Mouse (Mus musculus) regulatory T cell (primary cell): ENCODE measurements around the gene Zfp512.
"Not testable (repeated sequence)": the region's sequence is repeated elsewhere in the genome, so short reads cannot be mapped to it uniquely, and the experiment has no call there.

Source experiments
- in situ Hi-C: fragments of 300-600 bp; cut with MboI, MseI; formaldehyde crosslinking; loops from one replicate; pipeline ENCODE4 v1.15.1; 2025; ENCODE audit warnings: high pct_unique_total_duplicates

Gene Zfp512

DNA sequence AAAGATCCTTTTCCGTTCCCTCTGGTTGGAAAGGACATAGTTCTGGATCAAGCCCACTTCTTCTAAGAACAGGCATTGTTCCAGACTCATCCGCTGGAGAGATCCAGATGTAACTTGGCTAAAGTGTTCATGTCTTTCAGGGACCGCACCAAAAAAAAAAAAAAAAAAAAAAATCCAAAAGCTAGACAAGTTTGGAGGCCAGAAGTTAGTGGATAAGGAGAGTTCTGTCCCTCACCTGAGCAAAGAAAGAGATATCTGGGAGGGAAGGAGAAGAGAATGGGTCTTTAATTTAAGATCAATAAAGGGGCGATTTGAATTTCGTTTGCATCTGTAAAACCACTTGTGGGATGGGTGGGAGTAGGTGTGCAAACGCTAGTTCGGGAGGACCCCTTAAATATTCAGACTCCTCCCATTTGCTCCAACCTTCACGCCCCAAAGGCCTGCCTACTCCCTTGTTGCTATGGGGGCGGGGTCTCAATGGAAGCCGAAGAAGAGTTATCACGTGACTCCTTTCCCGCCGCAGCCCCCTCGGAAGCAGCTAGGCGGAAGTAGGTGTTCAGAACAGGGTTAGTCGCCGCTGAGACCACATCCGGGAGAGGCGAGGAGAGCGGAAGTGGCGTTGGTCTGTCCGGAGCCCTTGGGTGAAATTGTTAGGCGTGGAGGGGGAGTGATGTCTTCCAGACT lies at the start of gene Zfp512:
Zfp512 (plus strand) TSS at position 554 of the 684 bp plus-strand sequence.
- in situ Hi-C loops, result no loop called here

DNA sequence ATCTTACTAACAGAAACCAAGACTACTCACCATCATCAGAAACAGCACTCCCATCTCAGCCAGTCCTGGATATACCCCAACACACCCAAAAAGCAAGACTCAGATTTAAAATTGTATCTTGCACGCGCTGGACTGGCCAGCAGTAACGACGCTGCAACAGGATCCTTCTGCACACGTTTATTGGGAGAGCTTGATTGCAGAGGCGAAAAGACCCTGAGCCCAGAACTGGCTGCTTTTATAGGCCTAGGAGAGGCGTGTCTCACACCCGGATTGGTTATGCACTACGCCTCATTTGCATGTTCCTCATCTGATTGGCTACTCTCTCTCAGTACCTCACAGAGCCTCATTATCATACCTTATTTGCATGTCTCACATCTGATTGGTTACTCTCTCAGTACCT lies 17.5 kb upstream of the Zfp512 start:
- in situ Hi-C loops, result loop anchor here (10.0 kb wide), 1 partner anchor 1400 kb away; no protein-coding TSS in a partner anchor

DNA sequence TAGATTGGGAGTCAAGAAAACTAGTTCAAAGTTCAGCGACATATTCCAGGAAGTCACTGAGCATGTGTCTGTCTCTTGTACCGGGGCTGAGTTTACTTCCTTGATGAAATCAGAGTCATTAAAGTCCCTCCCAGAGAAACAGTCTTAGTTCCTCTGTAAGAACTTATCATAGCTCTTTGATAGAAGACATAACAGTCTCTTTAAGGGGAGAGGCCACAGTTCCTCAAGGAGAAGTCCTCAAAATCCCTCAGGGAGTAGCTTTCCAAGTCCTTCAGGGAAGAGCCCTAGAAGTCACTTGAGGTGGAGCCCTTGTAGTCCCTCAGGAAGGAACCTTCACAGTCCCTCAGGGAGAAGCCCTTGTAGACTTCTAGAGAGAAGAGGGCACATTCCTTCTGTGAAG lies 895 bp upstream of the Zfp512 start:
- in situ Hi-C loops, result no loop called here

DNA sequence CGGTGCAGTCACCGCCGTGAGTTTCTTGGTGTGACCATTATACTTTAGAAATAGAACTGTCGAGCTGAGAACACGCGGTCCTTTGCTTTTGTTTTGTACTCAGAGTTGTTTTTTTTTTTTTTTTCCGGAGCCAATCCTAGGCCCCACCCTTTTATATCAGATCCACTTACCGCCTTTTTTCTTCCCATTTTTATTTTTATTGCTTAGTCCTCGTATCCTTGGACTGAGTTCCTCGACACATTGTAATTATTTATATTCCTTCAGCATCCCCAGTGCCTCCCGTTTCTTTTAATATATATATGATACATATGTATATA lies 289 bp downstream of the Zfp512 start:
- in situ Hi-C loops, result no loop called here

DNA sequence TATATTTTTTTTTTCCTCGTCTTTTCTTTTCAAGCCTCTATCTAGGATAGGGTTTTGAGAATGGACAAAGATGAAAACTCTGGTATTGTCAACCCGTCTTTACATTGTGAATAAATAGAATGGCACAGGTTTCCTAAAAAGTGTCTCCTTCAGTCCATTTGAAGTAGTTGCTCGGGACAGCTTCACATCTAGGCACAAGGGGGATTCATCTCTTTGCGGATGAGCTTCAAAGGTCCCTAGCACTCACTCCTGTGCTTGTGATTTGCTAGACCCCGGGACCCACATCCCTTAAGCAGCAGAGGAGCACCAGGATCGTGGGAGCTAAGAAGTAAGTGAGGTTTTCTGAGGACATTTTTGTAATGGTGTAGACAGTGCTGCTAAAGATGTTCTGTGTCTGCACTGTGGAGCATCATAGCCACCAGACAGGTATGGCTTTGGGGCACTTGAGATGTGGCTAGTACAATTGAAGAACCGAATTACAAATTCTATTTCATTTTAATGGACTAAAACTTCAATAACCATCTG lies 717 bp downstream of the Zfp512 start:
- in situ Hi-C loops, result no loop called here

DNA sequence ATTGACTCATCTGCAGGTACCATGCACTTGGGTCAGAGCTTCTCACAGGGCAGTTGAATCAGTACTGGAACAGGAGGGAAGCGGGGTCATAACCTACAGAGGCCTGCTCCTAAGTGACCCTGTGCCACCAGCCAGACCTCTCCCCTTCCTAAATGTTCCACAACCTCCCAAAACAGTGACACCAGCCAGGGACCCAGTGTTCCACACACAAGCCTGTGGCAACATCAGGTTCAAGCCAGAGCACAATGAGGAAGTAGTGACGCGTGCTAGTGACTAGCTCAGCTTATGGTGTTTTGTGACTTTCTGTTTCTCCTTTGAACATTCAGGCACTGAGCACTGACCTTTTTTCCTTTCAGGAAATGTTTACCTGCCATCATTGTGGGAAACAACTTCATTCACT lies 15.6 kb downstream of the Zfp512 start:
- in situ Hi-C loops, result no loop called here

DNA sequence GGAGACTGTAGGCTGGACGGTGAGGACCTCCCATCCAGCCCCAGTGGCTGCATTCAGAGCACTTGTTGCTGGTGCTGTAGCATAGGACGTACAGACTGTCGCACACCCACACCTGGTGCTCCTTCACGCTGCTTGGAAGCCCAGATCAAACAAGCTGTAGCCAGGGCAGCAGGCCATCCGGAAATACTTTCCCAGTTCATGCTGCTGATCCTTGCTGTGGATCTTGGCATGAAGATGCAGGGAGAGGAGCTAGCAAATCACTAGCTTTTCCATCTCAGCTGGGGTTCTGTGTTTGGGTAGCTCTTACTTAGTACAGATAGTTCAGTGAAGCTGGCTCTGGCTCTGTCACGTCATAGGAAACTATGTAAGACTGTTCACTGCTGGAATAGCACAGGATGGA lies 17.5 kb downstream of the Zfp512 start:
- in situ Hi-C loops, result no loop called here

DNA sequence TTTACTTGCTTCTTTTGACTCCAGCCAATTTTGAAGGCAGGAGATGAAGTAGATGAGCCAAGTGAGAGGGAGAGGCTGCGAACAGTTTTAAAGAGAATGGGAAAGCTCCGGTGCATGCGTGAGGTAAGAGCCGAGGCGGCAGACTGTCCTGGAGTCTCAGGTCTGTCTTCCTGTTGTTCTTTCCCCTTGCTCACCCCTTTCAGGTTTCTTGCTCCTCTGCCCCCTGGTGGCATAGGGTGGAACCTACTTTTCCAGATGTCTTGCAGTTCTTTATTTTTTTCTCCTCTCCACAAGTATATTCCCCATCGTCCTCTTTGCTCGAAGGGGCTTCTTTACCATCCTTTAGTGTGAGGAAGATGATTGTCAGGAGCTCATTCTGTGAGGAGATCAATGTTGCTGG lies 18.1 kb downstream of the Zfp512 start:
- in situ Hi-C loops, result no loop called here

DNA sequence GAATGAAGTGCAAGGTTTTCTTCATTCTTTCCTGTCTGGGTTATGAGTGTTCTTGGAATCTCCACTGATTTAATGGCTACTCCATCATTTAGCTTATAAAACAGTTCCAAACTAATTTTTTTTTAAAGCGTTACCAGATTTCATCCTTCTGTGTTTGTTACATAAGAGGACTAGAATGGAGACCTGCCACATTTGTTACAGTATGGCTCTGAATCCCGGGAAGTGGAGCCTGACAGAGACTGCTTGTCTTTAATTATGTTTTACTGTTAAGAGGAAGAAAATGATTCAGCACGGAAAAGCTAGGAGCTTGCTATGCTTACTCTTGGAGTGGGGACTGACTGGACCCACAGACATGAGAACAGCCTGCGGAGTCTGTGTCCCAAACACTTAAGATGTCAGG lies 28.3 kb downstream of the Zfp512 start:
- in situ Hi-C loops, result no loop called here

DNA sequence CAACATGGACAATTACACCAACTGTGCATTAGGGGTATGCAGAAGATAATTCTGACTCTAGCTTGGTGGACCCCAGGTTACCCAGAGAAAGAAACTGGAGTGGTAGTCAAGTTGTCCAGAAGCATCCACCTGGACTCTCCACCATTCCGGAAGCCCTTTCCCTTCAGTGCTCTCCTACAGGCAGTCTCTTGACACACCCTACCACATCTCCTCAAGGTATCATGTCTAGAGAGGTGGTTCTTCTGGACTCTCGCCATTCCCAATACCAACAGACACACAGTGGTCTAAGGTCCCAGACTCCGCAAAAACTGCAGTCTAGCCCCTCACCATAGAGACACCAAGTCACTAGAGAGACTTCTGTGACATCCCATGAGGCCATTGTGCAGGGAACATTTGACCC lies 33.2 kb downstream of the Zfp512 start, which contains the start of gene 4930548H24Rik:
4930548H24Rik (plus strand) TSS at position 301 of the 400 bp plus-strand sequence.
- in situ Hi-C loops, result no loop called here

DNA sequence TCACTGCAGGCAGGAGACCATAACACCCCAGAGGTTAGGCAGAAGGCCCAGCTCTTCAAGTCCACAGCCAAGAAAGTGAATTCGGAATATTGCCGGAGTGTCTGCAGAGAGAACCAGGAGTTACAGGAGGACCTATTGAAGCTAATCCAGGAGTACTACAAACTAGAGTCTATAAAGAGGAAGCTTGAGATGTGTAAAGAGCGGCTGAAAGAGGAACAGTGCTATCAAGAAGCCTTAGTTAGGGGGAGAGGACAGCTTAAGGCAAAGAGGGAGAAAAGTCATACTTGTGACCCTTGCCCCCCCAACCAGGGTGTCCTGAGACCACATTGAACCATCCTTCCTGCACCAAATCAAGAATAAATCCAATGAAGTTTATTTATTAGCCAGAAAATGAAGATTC lies 35.7 kb downstream of the Zfp512 start:
- in situ Hi-C loops, result no loop called here

DNA sequence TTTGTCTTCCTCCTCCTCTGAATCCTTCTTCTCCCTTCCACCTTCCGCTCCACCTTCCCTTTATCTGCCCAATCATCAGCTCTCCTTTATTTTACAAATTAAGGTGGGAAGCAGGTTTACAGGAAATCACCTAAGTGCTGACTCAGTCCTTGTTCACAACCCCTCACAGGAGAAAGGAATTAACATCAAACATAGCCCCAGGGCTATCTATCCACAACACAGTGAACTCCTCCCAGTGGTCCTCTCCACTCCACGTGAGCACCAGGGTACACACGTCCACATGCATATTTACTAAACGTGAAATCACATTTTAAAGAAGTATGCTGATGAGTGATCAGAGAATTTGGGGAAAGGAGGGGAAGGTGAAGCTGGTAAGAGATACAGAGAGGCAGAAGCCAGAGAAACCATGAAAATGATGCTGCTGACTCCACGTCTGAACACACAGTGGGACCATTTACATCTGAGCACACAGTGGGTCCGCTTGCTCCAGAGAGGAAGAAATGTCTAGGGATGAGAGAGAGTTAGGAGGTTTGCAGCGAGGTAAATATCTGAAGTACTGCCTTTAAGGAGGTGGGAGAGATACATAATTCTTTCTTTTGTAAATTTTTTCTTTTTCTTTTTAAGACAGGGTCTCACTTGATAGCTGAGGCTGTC lies 37.0 kb downstream of the Zfp512 start:
- in situ Hi-C loops, result no loop called here

DNA sequence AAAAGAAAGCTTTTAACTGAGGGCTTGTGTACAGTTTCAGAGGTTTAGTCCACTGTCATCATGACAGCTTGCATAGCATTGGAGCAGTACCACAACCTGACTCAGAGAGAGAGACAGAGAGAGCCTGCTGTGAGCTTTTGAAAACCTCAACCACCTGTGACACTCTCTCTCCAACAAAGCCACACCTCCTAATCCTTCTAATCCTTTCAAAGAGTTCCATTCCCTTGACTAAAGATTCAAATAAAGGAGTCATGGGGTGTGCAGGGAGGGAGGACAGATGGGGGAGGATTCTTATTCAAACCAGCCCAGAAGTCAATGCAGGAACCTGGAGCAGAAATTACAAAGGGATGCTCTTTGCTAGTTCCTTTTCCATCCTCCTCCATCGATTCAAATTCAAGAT lies 39.8 kb downstream of the Zfp512 start:
- in situ Hi-C loops, result no loop called here

DNA sequence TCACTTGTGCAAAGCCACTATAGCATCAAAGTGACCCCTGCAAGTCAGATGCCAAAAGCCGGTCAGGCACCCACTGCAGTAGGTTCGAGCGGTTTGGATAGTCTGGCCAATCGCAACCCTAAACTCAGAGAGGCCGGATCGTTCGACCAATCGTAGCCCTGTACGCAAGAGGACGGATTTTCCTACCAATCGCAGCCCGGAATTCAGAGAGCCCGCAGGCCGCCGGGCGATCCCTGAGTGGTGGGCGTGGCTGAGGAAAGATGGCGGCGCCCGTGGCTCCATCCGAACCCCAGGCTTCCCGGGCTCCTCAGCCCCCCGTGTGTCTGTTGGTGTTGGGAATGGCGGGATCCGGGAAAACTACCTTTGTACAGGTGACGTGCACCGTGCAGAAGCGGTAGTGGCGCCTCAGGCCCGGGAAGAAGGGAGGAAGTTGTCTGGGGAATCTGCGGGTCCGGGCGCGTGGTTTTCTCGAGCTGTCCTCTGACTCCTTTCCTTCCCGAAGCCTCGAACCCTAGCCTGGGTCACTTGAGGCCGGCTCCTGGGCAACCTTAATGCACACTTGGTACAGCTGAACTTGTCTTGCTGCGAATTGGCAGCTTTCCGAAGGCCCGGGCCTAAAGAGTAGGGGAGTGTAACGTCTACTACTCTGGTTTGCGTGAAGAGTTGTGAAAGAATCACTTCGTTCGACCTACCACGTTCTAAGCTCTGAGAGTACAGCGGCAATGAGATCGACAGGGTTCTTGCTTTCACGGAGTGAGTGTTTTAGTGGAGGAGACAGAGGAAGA lies 42.5 kb downstream of the Zfp512 start, which contains the start of gene Gpn1:
Gpn1 (plus strand) TSS at position 229 of the 785 bp plus-strand sequence.
- in situ Hi-C loops, result no loop called here

DNA sequence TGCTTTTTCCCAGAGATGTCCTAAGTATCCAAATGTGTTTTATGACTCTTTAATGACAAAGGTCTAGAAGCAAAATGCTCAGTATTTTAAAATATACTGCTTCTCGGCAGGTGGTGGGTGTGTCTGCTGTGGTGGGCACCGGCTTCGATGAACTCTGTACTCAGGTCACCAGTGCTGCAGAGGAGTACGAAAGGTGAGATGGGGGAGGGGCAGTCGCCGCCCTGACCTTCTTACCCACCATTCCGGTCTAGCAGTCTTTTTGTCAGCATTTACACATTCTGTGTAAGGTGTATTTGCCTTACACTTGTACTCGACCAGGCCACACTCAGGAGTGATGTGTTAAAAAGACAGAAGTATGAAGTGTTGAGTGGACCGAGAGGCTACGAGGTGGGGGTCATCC lies 52.6 kb downstream of the Zfp512 start:
- in situ Hi-C loops, result no loop called here

DNA sequence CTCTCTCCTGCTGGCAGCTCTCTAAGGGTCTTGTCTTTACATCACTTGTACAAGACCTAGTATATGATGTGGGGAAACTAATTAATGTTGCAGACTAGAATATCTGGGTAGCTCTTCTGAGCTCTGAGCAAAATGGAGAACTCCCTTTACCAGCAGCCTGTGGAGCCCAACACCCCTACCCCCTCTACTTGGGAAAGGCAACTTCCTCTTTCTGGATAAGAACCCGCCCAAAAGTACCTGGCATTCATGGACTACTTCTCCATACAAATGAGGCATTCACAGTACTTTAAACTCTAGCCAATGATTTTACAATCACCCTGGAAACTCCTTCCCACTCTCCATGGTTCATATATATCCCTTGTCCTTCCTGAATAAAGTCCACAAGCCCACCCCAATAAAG lies 60.2 kb downstream of the Zfp512 start:
- in situ Hi-C loops, result no loop called here

DNA sequence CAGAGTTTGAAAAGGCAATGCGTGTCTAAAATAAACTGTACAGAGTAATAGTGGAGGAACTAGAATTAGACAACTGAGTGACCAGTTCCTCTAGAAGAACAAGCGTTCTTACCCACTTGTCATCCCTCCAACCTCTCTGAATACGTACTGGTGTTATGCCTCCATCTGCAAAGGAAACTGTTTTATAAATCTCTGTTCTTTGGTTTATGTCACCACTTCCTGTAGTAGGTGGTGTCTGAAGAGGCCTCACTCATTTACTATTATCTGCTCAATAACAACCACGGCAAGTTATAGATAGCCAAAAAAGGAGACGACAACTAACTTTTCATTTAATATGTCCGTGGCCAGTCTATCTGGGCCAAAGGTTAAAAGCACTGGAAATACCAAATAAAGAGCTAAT lies 68.3 kb downstream of the Zfp512 start:
- in situ Hi-C loops, result no loop called here

DNA sequence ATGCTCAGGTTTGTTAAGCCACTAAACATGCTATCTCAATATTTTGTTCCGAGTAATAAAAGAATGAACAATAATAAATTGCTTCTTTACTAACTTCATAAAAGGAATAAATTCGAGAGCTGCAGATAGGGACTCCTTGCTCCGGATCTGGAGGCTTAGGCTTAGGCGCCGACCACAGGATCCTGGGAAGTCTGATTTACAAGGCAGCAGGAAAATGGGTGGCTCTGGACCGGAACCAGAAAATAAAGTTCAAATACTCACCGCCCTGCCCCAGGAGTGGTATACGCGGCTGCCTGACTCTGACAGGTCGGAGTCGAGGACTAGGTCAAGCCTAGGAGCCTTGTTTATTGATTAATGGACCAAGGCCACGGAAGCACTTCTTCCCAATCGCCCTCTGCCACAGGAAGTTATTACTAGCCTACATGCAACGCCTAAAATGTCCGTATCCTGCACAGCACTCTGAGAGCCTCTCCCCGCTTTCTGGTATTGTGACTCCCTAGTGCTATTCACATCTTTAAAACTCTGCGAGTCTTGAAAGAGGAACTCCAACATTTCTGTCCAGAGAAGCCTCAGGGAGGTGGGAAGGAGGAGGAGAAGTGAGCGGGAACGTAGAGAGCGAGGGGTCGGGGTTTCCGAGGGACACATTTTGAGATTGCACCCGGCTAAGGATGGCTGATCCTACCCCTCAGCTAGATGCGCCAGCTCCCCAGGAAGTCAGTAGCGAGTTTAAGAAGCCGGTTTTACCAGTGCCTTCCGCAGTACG lies 74.3 kb downstream of the Zfp512 start, which contains the start of gene Slc4a1ap:
Slc4a1ap (plus strand) TSS at position 642 of the 763 bp plus-strand sequence.
- in situ Hi-C loops, result no loop called here

DNA sequence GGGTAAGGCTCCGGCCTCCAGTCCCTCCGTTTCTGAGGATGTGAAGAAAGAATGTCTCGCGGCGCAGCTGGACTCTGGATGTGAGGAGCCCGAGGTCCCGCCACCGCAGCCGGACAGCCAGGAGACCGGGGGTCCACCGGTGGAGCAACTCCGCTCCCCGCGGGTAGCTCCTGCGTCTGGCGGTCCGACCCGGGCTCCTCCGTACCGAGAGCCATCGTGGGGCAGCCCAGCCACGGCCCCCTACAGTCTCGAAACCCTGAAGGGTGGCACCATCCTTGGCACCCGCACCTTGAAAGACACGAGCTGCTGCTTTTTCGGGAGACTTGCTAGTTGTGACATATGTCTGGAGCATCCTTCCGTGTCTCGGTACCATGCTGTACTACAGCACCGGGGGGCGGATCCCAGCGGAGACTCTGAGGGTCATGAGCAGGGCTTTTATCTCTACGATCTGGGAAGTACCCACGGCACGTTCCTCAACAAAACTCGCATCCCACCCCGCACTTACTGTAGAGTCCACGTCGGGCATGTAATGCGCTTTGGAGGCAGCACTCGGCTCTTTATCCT lies 75.0 kb downstream of the Zfp512 start:
- in situ Hi-C loops, result no loop called here

DNA sequence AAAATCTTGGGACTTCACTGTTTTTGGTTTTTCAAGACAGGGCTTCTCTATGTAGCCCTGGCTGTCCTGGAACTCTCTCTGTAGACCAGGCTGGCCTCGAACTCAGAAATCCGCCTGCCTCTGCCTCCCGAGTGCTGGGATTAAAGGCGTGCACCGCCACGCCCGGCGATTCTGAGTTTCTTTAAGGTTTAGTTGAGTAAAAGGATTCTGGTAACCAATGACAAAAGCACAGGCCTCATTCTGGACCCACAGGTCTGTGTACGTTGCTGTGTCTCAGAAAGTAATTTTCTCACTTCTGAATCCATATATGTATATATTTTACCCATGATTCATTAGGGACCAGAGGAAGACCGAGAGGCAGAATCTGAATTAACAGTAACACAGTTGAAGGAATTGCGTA lies 75.5 kb downstream of the Zfp512 start, which contains the start of gene Supt7l:
Supt7l (minus strand) TSS at position 101 of the 400 bp plus-strand sequence.
- in situ Hi-C loops, result not testable (repeated sequence)

DNA sequence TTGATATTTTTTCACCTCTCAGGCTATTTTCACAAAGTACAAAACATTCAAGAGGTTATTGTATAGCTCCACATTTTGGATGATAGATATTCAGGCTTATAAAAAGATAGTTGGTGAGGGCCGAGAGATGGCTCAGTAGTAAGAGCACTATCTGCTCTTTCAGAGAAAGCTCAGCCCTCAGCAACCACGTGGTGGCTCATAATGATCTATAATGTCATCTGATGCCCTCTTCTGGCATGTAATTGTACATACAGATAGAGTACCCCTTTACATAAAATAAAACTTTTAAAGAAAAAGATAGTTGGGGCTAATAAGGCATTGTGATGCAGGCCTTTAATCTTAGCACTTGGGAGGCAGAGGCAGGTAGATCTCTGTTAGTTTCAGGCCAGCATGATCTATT lies 76.3 kb downstream of the Zfp512 start:
- in situ Hi-C loops, result no loop called here
